Mouse (Mus musculus) MEL (cell line): ENCODE data around the gene Uqcr11. TPM values are rescaled to one million over a fixed set of nuclear protein-coding genes. Genes with fewer than 3 reads are reported as not detected.

Experiments used
- DNase-seq: peaks from one replicate; pipeline ENCODE4 v3.0.0; 2011; ENCODE audit warnings: low read depth, low spot score
- H3K27ac ChIP-seq: 2 replicates; pipeline ENCODE4 v1.5.1; 2012; ENCODE audit warnings: low read depth, mild to moderate bottlenecking, control low read depth, low read length, moderate library complexity; ENCODE audit not compliant: control insufficient read depth
- H3K27me3 ChIP-seq, 2 experiments: fragments of 150-350 bp in 1 of 2; sonication (generic) in 1 of 2; 2 replicates each; pipeline ENCODE4 v1.6.1; 2012; ENCODE audit warnings: low read length in 2 of 2, mild to moderate bottlenecking in 2 of 2, improper control_type of control experiment in 1 of 2, moderate library complexity in 1 of 2; ENCODE audit not compliant: insufficient read depth in 2 of 2, control insufficient read depth in 1 of 2
- H3K36me3 ChIP-seq, 2 experiments: 2 replicates each; pipeline ENCODE4 v1.6.1; 2012 to 2014; ENCODE audit warnings: low read length in 2 of 2, improper control_type of control experiment in 1 of 2, inconsistent platforms in 1 of 2, mild to moderate bottlenecking in 1 of 2; ENCODE audit not compliant: insufficient read depth in 2 of 2, control insufficient read depth in 1 of 2
- H3K4me1 ChIP-seq, 2 experiments: fragments of 150-350 bp in 1 of 2; sonication (generic) in 1 of 2; 2 replicates each; pipeline ENCODE4 v1.6.1; 2012; ENCODE audit warnings: low read length in 2 of 2, improper control_type of control experiment in 1 of 2, mild to moderate bottlenecking in 1 of 2; ENCODE audit not compliant: insufficient read depth in 2 of 2, control insufficient read depth in 1 of 2
- H3K4me3 ChIP-seq, 2 experiments: fragments of 150-350 bp in 1 of 2; sonication (generic) in 1 of 2; 2 replicates each; pipeline ENCODE4 v1.5.1; 2012; ENCODE audit warnings: low read depth in 2 of 2, low read length in 2 of 2, mild to moderate bottlenecking in 2 of 2, moderate library complexity in 2 of 2, control low read depth in 1 of 2, improper control_type of control experiment in 1 of 2; ENCODE audit not compliant: control insufficient read depth in 1 of 2, insufficient read depth in 1 of 2
- H3K79me2 ChIP-seq: 2 replicates; pipeline ENCODE4 v1.6.1; 2012; ENCODE audit warnings: mild to moderate bottlenecking, low read length, moderate library complexity; ENCODE audit not compliant: control insufficient read depth, poor library complexity, insufficient read depth
- H3K9ac ChIP-seq: 2 replicates; pipeline ENCODE4 v1.6.1; 2012; ENCODE audit warnings: low read depth, mild to moderate bottlenecking, control low read depth, low read length, moderate library complexity; ENCODE audit not compliant: control insufficient read depth, poor library complexity, severe bottlenecking
- H3K9me3 ChIP-seq: fragments of 150-350 bp; sonication (generic); replicated peaks from 2 replicates; pipeline ENCODE4 v1.6.1; 2012; ENCODE audit warnings: mild to moderate bottlenecking, low read length, improper control_type of control experiment, moderate library complexity; ENCODE audit not compliant: insufficient read depth
- ETS1 ChIP-seq: IDR thresholded peaks from 2 replicates; pipeline ENCODE4 v1.6.1; 2012; ENCODE audit warnings: low read depth, mild to moderate bottlenecking, inconsistent platforms, low read length, improper control_type of control experiment, moderate library complexity
- MAFK ChIP-seq: IDR thresholded peaks from 2 replicates; pipeline ENCODE4 v1.6.1; 2011; ENCODE audit warnings: low read depth, mild to moderate bottlenecking, low read length, improper control_type of control experiment, borderline replicate concordance
- MAZ ChIP-seq: IDR thresholded peaks from 2 replicates; pipeline ENCODE4 v1.6.1; 2012; ENCODE audit warnings: low read depth, mild to moderate bottlenecking, inconsistent platforms, low read length, improper control_type of control experiment
- MEF2A ChIP-seq: IDR thresholded peaks from 2 replicates; pipeline ENCODE4 v1.6.1; 2014; ENCODE audit warnings: low read depth, mild to moderate bottlenecking, inconsistent platforms, low read length, improper control_type of control experiment; ENCODE audit not compliant: poor library complexity, insufficient replicate concordance, severe bottlenecking; ENCODE audit errors: extremely low read depth
- MYC ChIP-seq: IDR thresholded peaks from 2 replicates; pipeline ENCODE4 v1.6.1; 2011; ENCODE audit warnings: low read depth, mild to moderate bottlenecking, low read length, improper control_type of control experiment, moderate library complexity
- POLR2AphosphoS2 ChIP-seq: IDR thresholded peaks from 2 replicates; pipeline ENCODE4 v1.6.1; 2011; ENCODE audit warnings: low read length, improper control_type of control experiment
- TBP ChIP-seq: IDR thresholded peaks from 2 replicates; pipeline ENCODE4 v1.8.0; 2011; ENCODE audit warnings: low read depth, low read length, improper control_type of control experiment
- USF1 ChIP-seq: IDR thresholded peaks from 2 replicates; pipeline ENCODE4 v1.6.1; 2014; ENCODE audit warnings: low read depth, mild to moderate bottlenecking, inconsistent platforms, low read length, improper control_type of control experiment, moderate library complexity
- ZC3H11A ChIP-seq: IDR thresholded peaks from 2 replicates; pipeline ENCODE4 v1.6.1; 2012; ENCODE audit warnings: low read depth, mild to moderate bottlenecking, inconsistent platforms, low read length, improper control_type of control experiment
- ZMIZ1 ChIP-seq: IDR thresholded peaks from 2 replicates; pipeline ENCODE4 v1.6.1; 2012; ENCODE audit warnings: low read depth, mild to moderate bottlenecking, inconsistent platforms, low read length, improper control_type of control experiment, moderate library complexity
- polyA plus RNA-seq, 2 experiments: library from polyadenylated mRNA; stranded (reverse) in 1 of 2; unstranded in 1 of 2; fragments of >175 nt in 1 of 2; fragments of >200 nt in 1 of 2; gene quantifications; 2 replicates each; pipeline versions ENCODE4 v1.2.1 to v1.2.4; 2012; ENCODE audit warnings: low replicate concordance in 2 of 2, low read depth in 1 of 2; ENCODE audit not compliant: insufficient read length in 2 of 2, insufficient read depth in 1 of 2, missing spikeins in 1 of 2
- total RNA-seq: library from RNA; depleted of rRNA; stranded (reverse); fragments of 300-350 nt; gene quantifications from 2 replicates; pipeline ENCODE4 v1.2.3, GENCODE M21; 2012; rRNA removed

Gene Uqcr11
- total and polyA plus RNA-seq, 3 experiments: 481 to 935 TPM; not detected in 1

DNA sequence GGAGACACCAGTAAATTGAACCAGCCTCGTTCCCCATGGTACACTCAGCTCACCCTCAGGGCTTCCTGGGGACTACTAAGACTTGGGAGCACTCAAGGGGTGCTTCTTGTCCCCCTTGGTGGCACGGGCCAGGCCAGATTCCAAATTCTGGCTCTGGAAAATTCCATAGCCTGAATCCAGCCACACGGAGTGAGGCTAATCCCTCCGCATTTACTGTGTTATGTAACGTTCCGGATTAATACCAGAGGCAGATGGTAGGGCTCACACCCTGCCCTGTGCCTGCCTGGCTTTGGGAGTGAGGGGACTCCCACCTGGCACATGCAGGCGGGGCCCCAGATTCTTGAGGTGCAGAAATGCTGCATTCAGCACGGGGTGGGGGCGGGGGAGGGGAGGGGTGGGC, 51.2 kb downstream of the Uqcr11 start:
- Histone ChIP-seq H3K4me1 (peaks cover 14 to 21% of the 10 kb centered on the region in 2 experiments), H3K79me2 (no peaks in the 10 kb centered on the region), H3K9me3 (no peaks in the 10 kb centered on the region), H3K27ac (no peak overlapping the region), H3K4me3 (no peak overlapping the region), H3K27me3 (no peaks in the 10 kb centered on the region), H3K9ac (no peak overlapping the region), H3K36me3 (peaks cover 0 to 10% of the 10 kb centered on the region in 2 experiments; a peak in 2 of 4 replicates)
- TF ChIP-seq MYC (no peak), ZC3H11A (no peak), TBP (no peak), ZMIZ1 (no peak), MEF2A (no peak), USF1 (no peak), ETS1 (no peak), MAFK (no peak), POLR2AphosphoS2 (no peak), MAZ (no peak)
- DNase-seq: no peak

Other genes with a start within 250 kb of the Uqcr11 start
- gene Cirbp, start 240.8 kb downstream of the Uqcr11 start, total RNA-seq: 21.2 and 27.2 TPM in 2 replicates
- gene Cirbp, start 240.8 kb downstream of the Uqcr11 start, polyA plus RNA-seq: 10 to 100 TPM in 1 of 2 experiments, not detected in 1; 56.6 TPM
- gene 1600002K03Rik, start 233.9 kb downstream of the Uqcr11 start, total RNA-seq: 16.9 and 17.7 TPM in 2 replicates
- gene 1600002K03Rik, start 233.9 kb downstream of the Uqcr11 start, polyA plus RNA-seq: 10 to 100 TPM in 1 of 2 experiments, not detected in 1; 11.4 TPM
- 0.12 TPM in 1 of 2 replicates, not detected in the other for gene Efna2, start 227.3 kb downstream of the Uqcr11 start, total RNA-seq
- gene Efna2, start 227.3 kb downstream of the Uqcr11 start, polyA plus RNA-seq: 1 to 10 TPM in 1 of 2 experiments, not detected in 1; 2.8 TPM
- gene Mum1, start 180.4 kb downstream of the Uqcr11 start, total RNA-seq: 34.8 and 35.3 TPM in 2 replicates
- 10 to 100 TPM; 34.0 to 55.2 TPM for gene Mum1, start 180.4 kb downstream of the Uqcr11 start, polyA plus RNA-seq
- gene Ndufs7, start 157.7 kb downstream of the Uqcr11 start, total RNA-seq: 341 and 377 TPM in 2 replicates
- 100 to 1,000 TPM in 1 of 2 experiments, not detected in 1; 458 TPM for gene Ndufs7, start 157.7 kb downstream of the Uqcr11 start, polyA plus RNA-seq
- 4.1 and 6.0 TPM in 2 replicates for gene Gamt, start 145.8 kb downstream of the Uqcr11 start, total RNA-seq
- gene Gamt, start 145.8 kb downstream of the Uqcr11 start, polyA plus RNA-seq: 1 to 10 TPM in 1 of 2 experiments, not detected in 1; 8.4 TPM
- gene Dazap1, start 145.3 kb downstream of the Uqcr11 start, total RNA-seq: 159 and 166 TPM in 2 replicates
- 100 to 1,000 TPM in 1 of 2 experiments, not detected in 1; 236 TPM for gene Dazap1, start 145.3 kb downstream of the Uqcr11 start, polyA plus RNA-seq
- 3,963 and 4,320 TPM in 2 replicates for gene Rps15, start 114.4 kb downstream of the Uqcr11 start, total RNA-seq
- gene Rps15, start 114.4 kb downstream of the Uqcr11 start, polyA plus RNA-seq: 1,000 to 10,000 TPM; 1,331 to 3,905 TPM
- gene Apc2, start 110.9 kb downstream of the Uqcr11 start, total RNA-seq: 0.39 and 0.58 TPM in 2 replicates
- gene Apc2, start 110.9 kb downstream of the Uqcr11 start, polyA plus RNA-seq: 1 to 10 TPM in 1 of 2 experiments, not detected in 1; 1.2 TPM
- gene 2310011J03Rik, start 86.3 kb downstream of the Uqcr11 start, total RNA-seq: 68.9 and 81.5 TPM in 2 replicates
- 10 to 100 TPM in 1 of 2 experiments, not detected in 1; 65.7 TPM for gene 2310011J03Rik, start 86.3 kb downstream of the Uqcr11 start, polyA plus RNA-seq
- 6.1 and 6.5 TPM in 2 replicates for gene Pcsk4, start 77.3 kb downstream of the Uqcr11 start, total RNA-seq
- 10 to 100 TPM in 1 of 2 experiments, not detected in 1; 23.1 TPM for gene Pcsk4, start 77.3 kb downstream of the Uqcr11 start, polyA plus RNA-seq
- 3.1 and 3.2 TPM in 2 replicates for gene Reep6, start 76.9 kb downstream of the Uqcr11 start, total RNA-seq
- 10 to 100 TPM in 1 of 2 experiments, not detected in 1; 27.9 TPM for gene Reep6, start 76.9 kb downstream of the Uqcr11 start, polyA plus RNA-seq
- gene Adamtsl5, start 58.4 kb downstream of the Uqcr11 start, total RNA-seq: 2.4 and 3.9 TPM in 2 replicates
- gene Adamtsl5, start 58.4 kb downstream of the Uqcr11 start, polyA plus RNA-seq: 10 to 100 TPM in 1 of 2 experiments, not detected in 1; 16.5 TPM
- gene Plk5, start 50.4 kb downstream of the Uqcr11 start, total RNA-seq: 0.19 TPM in 1 of 2 replicates, not detected in the other
- under 1 TPM in 1 of 2 experiments, not detected in 1; 0.19 TPM for gene Plk5, start 50.4 kb downstream of the Uqcr11 start, polyA plus RNA-seq
- 14.1 and 15.6 TPM in 2 replicates for gene Mex3d, start 19.2 kb downstream of the Uqcr11 start, total RNA-seq
- gene Mex3d, start 19.2 kb downstream of the Uqcr11 start, polyA plus RNA-seq: 10 to 100 TPM in 1 of 2 experiments, not detected in 1; 18.8 TPM
- 81.4 and 86.9 TPM in 2 replicates for gene Mbd3, start 7.3 kb downstream of the Uqcr11 start, total RNA-seq
- 100 to 1,000 TPM in 1 of 2 experiments, not detected in 1; 289 TPM for gene Mbd3, start 7.3 kb downstream of the Uqcr11 start, polyA plus RNA-seq
- 113 and 125 TPM in 2 replicates for gene Tcf3, start 26.8 kb upstream of the Uqcr11 start, total RNA-seq
- 100 to 1,000 TPM in 1 of 2 experiments, not detected in 1; 258 TPM for gene Tcf3, start 26.8 kb upstream of the Uqcr11 start, polyA plus RNA-seq
- gene Onecut3, start 88.0 kb upstream of the Uqcr11 start, total RNA-seq: not detected in 2 replicates
- not detected for gene Onecut3, start 88.0 kb upstream of the Uqcr11 start, polyA plus RNA-seq
- gene Atp8b3, start 132.3 kb upstream of the Uqcr11 start, total RNA-seq: 0.03 TPM in 1 of 2 replicates, not detected in the other
- gene Atp8b3, start 132.3 kb upstream of the Uqcr11 start, polyA plus RNA-seq: under 1 TPM in 1 of 2 experiments, not detected in 1; 0.13 TPM
- 14.3 and 14.7 TPM in 2 replicates for gene Rexo1, start 154.7 kb upstream of the Uqcr11 start, total RNA-seq
- gene Rexo1, start 154.7 kb upstream of the Uqcr11 start, polyA plus RNA-seq: 10 to 100 TPM in 1 of 2 experiments, not detected in 1; 54.6 TPM
- 30.0 and 37.1 TPM in 2 replicates for gene Klf16, start 170.5 kb upstream of the Uqcr11 start, total RNA-seq
- gene Klf16, start 170.5 kb upstream of the Uqcr11 start, polyA plus RNA-seq: 10 to 100 TPM in 1 of 2 experiments, not detected in 1; 51.1 TPM
- 89.6 and 98.5 TPM in 2 replicates for gene Abhd17a, start 183.5 kb upstream of the Uqcr11 start, total RNA-seq
- gene Abhd17a, start 183.5 kb upstream of the Uqcr11 start, polyA plus RNA-seq: 100 to 1,000 TPM in 1 of 2 experiments, 10 to 100 TPM in 1; 96.2 to 136 TPM
- gene Scamp4, start 196.0 kb upstream of the Uqcr11 start, total RNA-seq: 34.2 and 36.5 TPM in 2 replicates
- gene Scamp4, start 196.0 kb upstream of the Uqcr11 start, polyA plus RNA-seq: 100 to 1,000 TPM in 1 of 2 experiments, not detected in 1; 140 TPM
- gene Adat3, start 196.1 kb upstream of the Uqcr11 start, total RNA-seq: 7.2 and 7.7 TPM in 2 replicates
- gene Adat3, start 196.1 kb upstream of the Uqcr11 start, polyA plus RNA-seq: 1 to 10 TPM in 1 of 2 experiments, not detected in 1; 7.4 TPM
- gene Gm49322, start 199.2 kb upstream of the Uqcr11 start, total RNA-seq: 1.4 and 1.8 TPM in 2 replicates
- gene Gm49322, start 199.2 kb upstream of the Uqcr11 start, polyA plus RNA-seq: 1 to 10 TPM in 1 of 2 experiments, not detected in 1; 2.1 TPM
- 125 and 132 TPM in 2 replicates for gene Csnk1g2, start 216.0 kb upstream of the Uqcr11 start, total RNA-seq
- 100 to 1,000 TPM in 1 of 2 experiments, not detected in 1; 231 TPM for gene Csnk1g2, start 216.0 kb upstream of the Uqcr11 start, polyA plus RNA-seq